Mouse (Mus musculus) neural tube, embryonic 14.5 days (tissue): ENCODE measurements around the gene Tex47. TPM values are rescaled to one million over a fixed set of nuclear protein-coding genes. Genes with fewer than 3 reads are reported as not detected.

Experiments
- polyA plus RNA-seq: library from polyadenylated mRNA; unstranded; fragments of >200 nt; fragmentation: Nextera tagmentation; extraction: Ambion mirVana; gene quantifications from 2 replicates; pipeline ENCODE4 v1.2.1, GENCODE M21; 2014

The Tex47 gene
- polyA plus RNA-seq, 1 experiment from 2014 or later, result 4.8 TPM

Other genes starting within 250 kb of the Tex47 start
- 3.7 and 5.4 TPM in 2 replicates for gene Zfp804b, start 40.6 kb downstream of the Tex47 start, polyA plus RNA-seq